Mouse (Mus musculus): ENCODE measurements around the gene Gm28308.
A peak's percentile ranks its signal among the peaks of the same experiment; 100 is the strongest.

The Gm28308 gene

GRCm38 (mm10) chr6:52246403-52246803, 33.3 kb upstream of the Gm28308 start:
- no peak for DNase-seq (ENCODE audit: low spot score)

GRCm38 (mm10) chr6:52245757-52246142, 32.6 kb upstream of the Gm28308 start, which contains the start of gene Hoxa11:
Hoxa11 (minus strand) TSS chr6:52245810.
- DNase-seq (ENCODE audit: low spot score), result no peak

- DNase-seq (ENCODE audit: low spot score), result no peak
Observed at GRCm38 (mm10) chr6:52245040-52245756, 32.1 kb upstream of the Gm28308 start.

- no peak for DNase-seq (ENCODE audit: low spot score)
Observed at GRCm38 (mm10) chr6:52244471-52245039, 31.4 kb upstream of the Gm28308 start.

GRCm38 (mm10) chr6:52243681-52244121, 30.6 kb upstream of the Gm28308 start:
- DNase-seq (ENCODE audit: low spot score), result no peak

- no peak for DNase-seq (ENCODE audit: low spot score)
Observed at GRCm38 (mm10) chr6:52242801-52243332, 29.7 kb upstream of the Gm28308 start.

- no peak for DNase-seq (ENCODE audit: low spot score)
Observed at GRCm38 (mm10) chr6:52241001-52241621, 28.0 kb upstream of the Gm28308 start.

- peak; percentile 85 for DNase-seq (ENCODE audit: low spot score)
Observed at GRCm38 (mm10) chr6:52240389-52241000, 27.4 kb upstream of the Gm28308 start, which contains the start of gene Hoxa10. Hoxa10 (minus strand) TSS chr6:52240854.

GRCm38 (mm10) chr6:52239625-52240388, 26.7 kb upstream of the Gm28308 start:
- peak; percentile 26 for DNase-seq (ENCODE audit: low spot score)

- no peak for DNase-seq (ENCODE audit: low spot score)
Observed at GRCm38 (mm10) chr6:52238976-52239375, 25.8 kb upstream of the Gm28308 start.

- no peak for DNase-seq (ENCODE audit: low spot score)
Observed at GRCm38 (mm10) chr6:52238155-52238545, 25.0 kb upstream of the Gm28308 start.

GRCm38 (mm10) chr6:52237346-52238154, 24.4 kb upstream of the Gm28308 start:
- no peak for DNase-seq (ENCODE audit: low spot score)

GRCm38 (mm10) chr6:52236806-52237205, 23.7 kb upstream of the Gm28308 start:
- no peak for DNase-seq (ENCODE audit: low spot score)

- DNase-seq (ENCODE audit: low spot score), result no peak
Observed at GRCm38 (mm10) chr6:52235866-52236265, 22.7 kb upstream of the Gm28308 start.

GRCm38 (mm10) chr6:52235267-52235666, 22.1 kb upstream of the Gm28308 start:
- DNase-seq (ENCODE audit: low spot score), result no peak

GRCm38 (mm10) chr6:52234428-52235140, 21.4 kb upstream of the Gm28308 start:
- DNase-seq (ENCODE audit: low spot score), result peak; percentile 50

- DNase-seq (ENCODE audit: low spot score), result no peak
Observed at GRCm38 (mm10) chr6:52233546-52234427, 20.6 kb upstream of the Gm28308 start.

- DNase-seq (ENCODE audit: low spot score), result no peak
Observed at GRCm38 (mm10) chr6:52232984-52233545, 19.9 kb upstream of the Gm28308 start.

- DNase-seq (ENCODE audit: low spot score), result no peak
Observed at GRCm38 (mm10) chr6:52232568-52232965, 19.4 kb upstream of the Gm28308 start.
